Mouse (Mus musculus) central nervous system, embryonic 11.5 days (tissue): ENCODE data around the gene Cwc27. TPM values are rescaled to one million over a fixed set of nuclear protein-coding genes. Genes with fewer than 3 reads are reported as not detected.

Source experiments
- polyA plus RNA-seq: library from polyadenylated mRNA; depleted of rRNA; stranded (reverse); fragments of >200 nt; gene quantifications from 2 replicates; pipeline ENCODE4 v1.2.3, GENCODE M21; 2012; rRNA removed

Gene Cwc27
- 22.0 and 37.7 TPM in 2 replicates for polyA plus RNA-seq

DNA sequence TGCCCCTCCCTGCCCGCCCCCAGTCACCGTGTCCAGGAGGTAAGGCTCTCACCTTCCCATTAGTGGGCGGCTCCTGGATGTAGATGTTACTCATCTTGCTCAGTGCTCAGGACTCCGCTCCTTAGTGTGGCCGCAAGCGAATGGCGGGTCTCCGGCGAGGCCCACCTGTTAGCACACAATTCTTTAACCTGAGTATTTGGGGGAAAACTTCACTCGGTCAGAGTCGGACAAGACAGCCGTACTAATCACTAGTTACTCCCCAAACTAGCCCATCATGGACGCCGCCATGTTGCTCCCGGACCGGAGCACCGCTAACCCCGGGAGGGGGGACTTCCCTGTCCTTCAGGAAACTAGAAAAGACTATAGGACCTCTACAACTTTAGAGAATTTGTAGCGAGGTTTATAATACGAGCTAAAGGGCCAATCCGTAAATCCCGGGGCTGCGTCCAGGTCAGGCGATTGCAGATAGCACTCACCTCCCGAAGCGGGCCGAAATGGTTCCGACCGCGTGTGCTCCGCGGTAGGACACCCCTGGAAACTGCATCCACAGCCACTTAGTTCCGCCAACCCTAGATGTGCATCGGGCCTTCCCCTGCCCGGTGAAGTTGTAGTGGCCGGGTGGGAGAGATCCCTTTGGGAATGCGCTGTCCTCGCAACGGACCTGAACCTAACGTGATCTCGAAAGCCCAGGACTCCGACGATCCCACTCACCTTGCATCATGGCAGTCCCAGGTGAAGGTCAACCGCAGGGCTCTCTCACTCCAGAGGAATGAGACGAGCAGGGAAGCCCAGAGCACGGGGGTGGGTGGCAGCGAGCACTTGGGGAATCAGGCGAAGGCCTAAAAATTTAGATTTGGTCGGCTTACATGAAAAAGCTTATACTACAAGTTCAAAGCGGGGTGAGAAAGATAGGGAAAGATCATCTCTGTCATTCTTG is at the start of gene Cwc27:
Cwc27 (minus strand) TSS at position 508 of the 937 bp plus-strand sequence.

GRCm38 (mm10) chr13:104863127-104863979 is 46.4 kb upstream of the Cwc27 start, which contains the start of gene Shisal2b:
Gene Shisal2b, minus strand, starts transcription at chr13:104863893.

DNA sequence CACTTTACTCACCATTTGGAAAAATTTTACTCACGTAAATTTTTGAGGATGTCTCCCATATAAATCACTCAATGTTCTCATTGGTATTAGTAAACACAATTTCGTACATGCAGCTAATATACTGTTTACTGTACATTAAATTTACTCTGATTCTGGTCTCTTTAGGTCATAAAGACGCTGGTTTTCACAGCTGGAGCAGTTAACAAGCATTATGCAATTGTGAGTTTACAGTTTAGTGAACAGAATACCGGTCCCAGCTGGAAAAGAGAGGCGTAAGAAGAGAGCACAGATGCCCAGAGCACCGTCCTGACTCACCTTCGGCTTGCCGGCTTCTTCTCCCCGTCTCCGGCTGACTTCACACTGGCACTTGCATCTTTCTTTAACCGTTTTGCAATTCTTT is 24.8 kb downstream of the Cwc27 start, which contains the start of gene Srek1ip1:
Srek1ip1 (plus strand) TSS at position 301 of the 400 bp plus-strand sequence.

Other genes starting within 250 kb of the Cwc27 start
- gene Srek1ip1, start 24.7 kb downstream of the Cwc27 start, polyA plus RNA-seq: 17.6 and 27.8 TPM in 2 replicates
- gene Shisal2b, start 46.8 kb upstream of the Cwc27 start, polyA plus RNA-seq: 0.22 and 0.37 TPM in 2 replicates
- gene Rgs7bp, start 237.8 kb upstream of the Cwc27 start, polyA plus RNA-seq: 1.2 and 1.5 TPM in 2 replicates